Mouse (Mus musculus) hindbrain, embryonic 11.5 days (tissue): ENCODE measurements at regions not wholly inside any gene's neighbourhood (a gene's known extent, or its start where the extent isn't known, plus 50 kb on each side); places are given as distances from the start of the nearest gene placed in this dataset.

Experiments used
- ATAC-seq: fragments of 200-750 bp; cut with Nextera tagmentation; 2 replicates; pipeline ENCODE4 v1.8.0; 2017; ENCODE audit warnings: mild to moderate bottlenecking, moderate TSS enrichment, moderate library complexity; ENCODE audit not compliant: low FRiP score
- DNase-seq: peaks from one replicate; pipeline ENCODE4 v3.0.0-alpha.2; 2015; ENCODE audit warnings: low spot score
- H3K27ac ChIP-seq: fragments of 300-500 bp; sonication (generic); 2 replicates; pipeline ENCODE4 v1.5.1; 2014; ENCODE audit warnings: mild to moderate bottlenecking, low read depth, low read length
- H3K27me3 ChIP-seq: fragments of 300-500 bp; sonication (generic); 2 replicates; pipeline ENCODE4 v1.6.1; 2014; ENCODE audit warnings: mild to moderate bottlenecking, low read length, moderate library complexity, mixed read lengths; ENCODE audit not compliant: control insufficient read depth, insufficient read depth
- H3K36me3 ChIP-seq: fragments of 300-500 bp; sonication (generic); 2 replicates; pipeline ENCODE4 v1.6.1; 2014; ENCODE audit warnings: mild to moderate bottlenecking, low read length, moderate library complexity, mixed read lengths; ENCODE audit not compliant: control insufficient read depth, insufficient read depth
- H3K4me1 ChIP-seq: fragments of 300-500 bp; sonication (generic); replicated peaks from 2 replicates; pipeline ENCODE4 v1.6.1; 2014; ENCODE audit warnings: low read length, mixed read lengths; ENCODE audit not compliant: control insufficient read depth, insufficient read depth
- H3K4me2 ChIP-seq: fragments of 300-500 bp; sonication (generic); replicated peaks from 2 replicates; pipeline ENCODE4 v1.6.1; 2014; ENCODE audit warnings: mild to moderate bottlenecking, low read depth, low read length
- H3K4me3 ChIP-seq: fragments of 300-500 bp; sonication (generic); 2 replicates; pipeline ENCODE4 v1.5.1; 2014; ENCODE audit warnings: low read depth, low read length
- H3K9ac ChIP-seq: fragments of 300-500 bp; sonication (generic); 2 replicates; pipeline ENCODE4 v1.6.1; 2014; ENCODE audit warnings: low read depth, low read length
- H3K9me3 ChIP-seq: fragments of 300-500 bp; sonication (generic); 2 replicates; pipeline ENCODE4 v1.6.1; 2016; ENCODE audit warnings: low read length; ENCODE audit not compliant: control insufficient read depth
- WGBS: fragments of 180-500 bp; shearing (Covaris S2); extraction: QIAGEN DNeasy Blood & Tissue Kit; methylation state at CpG from one replicate; pipeline ENCODE4 v1.1.7; 2014; 5-methylcytosine and 5-hydroxymethylcytosine counted together

DNA sequence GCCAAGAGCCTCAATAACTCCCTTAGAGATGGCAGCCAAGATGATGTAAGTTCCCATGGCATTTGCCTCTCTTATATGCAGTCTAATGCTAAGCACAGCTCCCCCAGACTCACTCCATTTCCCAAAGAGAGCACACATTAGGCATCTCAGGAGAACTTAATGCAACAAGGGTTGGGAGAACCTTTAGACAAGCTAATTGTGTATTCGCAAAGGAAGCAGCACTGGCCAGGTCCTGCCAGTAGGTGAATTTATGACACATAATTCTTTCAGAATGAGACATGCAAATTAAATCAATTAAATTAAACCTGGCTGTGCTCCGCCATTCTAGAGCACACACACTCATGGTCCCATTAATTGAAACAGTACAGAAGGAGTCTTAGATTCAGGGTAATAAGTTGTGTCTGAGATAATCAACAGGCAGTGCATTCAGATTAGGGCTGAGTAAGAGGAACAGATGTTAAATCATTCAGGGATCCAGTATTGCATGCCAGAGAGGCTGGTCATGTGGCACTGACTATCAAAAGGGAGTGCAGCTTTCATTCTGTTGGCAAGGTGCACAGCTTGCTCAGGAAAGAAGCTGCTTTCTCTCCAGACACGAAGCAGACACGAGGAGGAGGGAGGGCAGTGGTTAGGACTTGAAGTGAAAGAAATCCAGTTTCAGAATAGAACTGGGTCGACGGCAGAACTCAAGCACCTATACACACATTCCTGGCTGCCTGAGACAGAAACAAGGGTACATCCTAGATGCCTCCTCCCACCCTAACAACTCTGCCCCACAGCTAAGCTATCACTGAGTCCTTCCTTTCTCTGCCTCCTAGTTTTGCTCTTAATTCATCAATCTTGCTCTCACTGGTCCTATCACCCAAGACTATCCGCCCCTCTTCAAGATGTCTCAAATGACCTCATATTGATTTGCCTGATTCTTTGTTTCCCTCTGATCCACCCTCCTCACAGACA is 630.7 kb upstream of the Adamts9 start:
- Histone ChIP-seq H3K36me3 (no peaks in the 10 kb centered on the region), H3K27ac (no peak overlapping the region), H3K9ac (no peak overlapping the region), H3K27me3 (no peaks in the 10 kb centered on the region), H3K4me2 (no peak overlapping the region), H3K4me1 (no peaks in the 10 kb centered on the region), H3K4me3 (no peak overlapping the region), H3K9me3 (no peaks in the 10 kb centered on the region)
- DNase-seq (no peak), ATAC-seq (no peak)
- 85% methylated on average over 7 of the region's 7 CpGs for WGBS

DNA sequence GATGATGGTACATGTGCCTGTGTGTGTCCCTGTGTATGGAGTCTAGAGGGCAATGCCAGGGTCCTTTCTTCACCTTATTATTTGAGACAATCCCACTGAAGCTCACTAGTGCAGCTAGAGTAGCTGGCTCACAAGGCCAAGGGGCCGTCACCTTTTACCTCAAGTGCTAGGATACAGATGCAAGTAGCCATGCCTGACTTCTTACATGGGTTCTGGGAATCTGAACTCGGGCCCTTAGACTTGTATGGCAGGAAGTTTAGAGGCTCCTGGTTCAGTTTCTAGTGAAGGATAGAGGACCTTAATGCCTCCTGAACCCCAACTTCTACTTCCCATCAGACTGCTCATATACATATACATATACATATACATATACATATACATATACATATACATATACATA is 626.6 kb upstream of the Adamts9 start:
- ATAC-seq, result no peak
- DNase-seq, result no peak
- Histone ChIP-seq H3K4me2 (no peak overlapping the region), H3K27ac (no peak overlapping the region), H3K9ac (no peak overlapping the region), H3K9me3 (no peaks in the 10 kb centered on the region), H3K4me3 (no peak overlapping the region), H3K27me3 (no peaks in the 10 kb centered on the region), H3K4me1 (no peaks in the 10 kb centered on the region), H3K36me3 (no peaks in the 10 kb centered on the region)
- WGBS, result 88% methylated on average over 2 of the region's 2 CpGs

DNA sequence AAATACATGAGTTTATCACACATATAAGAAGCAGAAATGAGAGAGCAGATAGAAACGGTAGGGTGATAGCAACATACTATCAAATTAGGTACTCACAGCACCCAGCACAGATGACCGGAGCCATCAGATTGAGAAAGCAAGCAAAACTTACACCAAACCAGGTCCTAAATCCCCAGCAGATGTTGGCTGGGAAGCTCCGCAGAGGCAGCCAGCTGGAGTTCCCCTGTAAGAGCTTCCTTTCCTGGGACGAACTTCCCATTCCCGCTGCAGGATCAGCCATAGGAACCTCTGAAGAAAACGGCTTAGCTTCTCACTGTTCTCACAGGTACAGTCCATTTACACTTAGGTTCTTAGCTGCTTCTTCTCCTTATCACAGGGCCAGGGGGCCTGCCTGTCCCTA is 625.9 kb upstream of the Adamts9 start:
- no peak for ATAC-seq
- Histone ChIP-seq H3K27ac (no peak overlapping the region), H3K27me3 (no peaks in the 10 kb centered on the region), H3K9me3 (no peaks in the 10 kb centered on the region), H3K36me3 (no peaks in the 10 kb centered on the region), H3K4me1 (no peaks in the 10 kb centered on the region), H3K4me3 (no peak overlapping the region), H3K9ac (no peak overlapping the region), H3K4me2 (no peak overlapping the region)
- WGBS, result 77% methylated on average over 6 of the region's 6 CpGs
- no peak for DNase-seq

DNA sequence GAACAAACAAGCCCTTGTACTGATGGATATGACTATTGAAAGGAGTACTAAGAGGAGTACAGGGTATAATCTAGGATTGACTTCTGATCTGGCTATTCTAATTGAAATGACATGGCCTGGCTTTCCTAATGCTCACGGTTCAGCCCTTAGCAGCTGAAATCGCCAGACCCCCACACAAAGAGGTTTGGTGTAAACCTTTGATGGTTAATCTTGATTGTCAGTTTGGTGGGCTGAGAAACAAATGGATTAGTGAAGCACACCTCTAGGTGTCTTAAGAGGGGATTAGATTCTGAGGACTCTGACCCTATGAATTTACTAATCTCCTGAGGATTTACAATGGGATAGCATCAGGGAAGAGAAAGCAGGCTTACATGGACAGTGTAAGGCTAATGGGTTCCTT is 623.4 kb upstream of the Adamts9 start:
- no peak for ATAC-seq
- H3K36me3 ChIP-seq, result no peaks in the 10 kb centered on the region
- H3K9me3 ChIP-seq, result no peaks in the 10 kb centered on the region
- H3K4me1 ChIP-seq, result no peaks in the 10 kb centered on the region
- 25% methylated on average over 2 of the region's 2 CpGs for WGBS
- H3K27me3 ChIP-seq, result no peaks in the 10 kb centered on the region
- no peak overlapping the region for H3K9ac ChIP-seq
- H3K4me2 ChIP-seq, result no peak overlapping the region
- H3K4me3 ChIP-seq, result no peak overlapping the region
- DNase-seq, result no peak
- no peak overlapping the region for H3K27ac ChIP-seq

DNA sequence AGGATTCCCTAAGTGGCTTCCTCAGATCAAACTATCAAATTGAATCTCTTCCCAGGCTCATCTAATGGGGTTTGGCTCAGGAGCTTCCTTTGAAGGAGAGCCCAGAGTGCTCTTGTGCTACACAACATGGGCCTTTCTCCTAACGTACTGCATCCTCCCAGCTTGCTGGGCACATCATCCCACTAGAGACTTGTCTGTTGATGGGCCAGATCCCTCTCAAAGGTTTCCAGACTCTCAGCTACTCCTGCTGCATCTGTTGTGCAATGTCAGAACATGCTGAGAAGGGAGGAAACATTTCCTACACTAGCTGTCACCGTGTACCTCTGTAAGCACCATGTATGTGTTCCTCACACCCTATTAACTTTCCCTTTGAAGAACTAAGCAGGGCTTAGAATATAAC is 605.0 kb upstream of the Adamts9 start:
- no peak overlapping the region for H3K27ac ChIP-seq
- 87% methylated on average over 2 of the region's 2 CpGs for WGBS
- no peak for ATAC-seq

DNA sequence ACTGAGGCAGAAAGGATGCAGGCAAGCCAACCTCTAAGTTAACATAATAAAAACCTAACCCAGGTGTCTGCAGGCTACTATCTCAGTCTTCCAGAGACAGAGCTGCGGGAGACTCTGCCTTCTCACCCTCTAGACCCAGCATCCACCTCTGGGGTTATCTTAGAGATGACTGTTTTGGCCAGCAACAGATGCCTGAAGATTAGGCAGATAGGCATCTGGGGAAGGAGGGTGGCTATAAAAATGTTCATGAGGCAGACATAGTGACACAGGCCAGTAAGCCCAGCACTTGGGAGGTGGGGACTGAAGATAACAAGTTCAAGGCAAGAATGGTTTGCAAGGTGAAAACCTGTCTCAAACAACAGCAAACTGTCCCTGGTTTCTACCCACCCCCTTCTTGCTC is 601.0 kb upstream of the Adamts9 start:
- Histone ChIP-seq H3K4me2 (no peak overlapping the region), H3K27me3 (no peaks in the 10 kb centered on the region), H3K27ac (no peak overlapping the region), H3K36me3 (no peaks in the 10 kb centered on the region), H3K4me3 (no peak overlapping the region), H3K4me1 (no peaks in the 10 kb centered on the region), H3K9me3 (no peaks in the 10 kb centered on the region), H3K9ac (no peak overlapping the region)
- ATAC-seq (no peak), DNase-seq (no peak)
- 43% methylated on average over 1 of the region's 1 CpGs for WGBS

More for the DNA sequence above, 605.0 kb upstream of the Adamts9 start:
- H3K9me3 ChIP-seq, result no peaks in the 10 kb centered on the region
- no peak overlapping the region for H3K4me2 ChIP-seq
- DNase-seq, result no peak
- no peaks in the 10 kb centered on the region for H3K36me3 ChIP-seq
- no peaks in the 10 kb centered on the region for H3K27me3 ChIP-seq
- no peaks in the 10 kb centered on the region for H3K4me1 ChIP-seq
- H3K9ac ChIP-seq, result no peak overlapping the region
- H3K4me3 ChIP-seq, result no peak overlapping the region

DNA sequence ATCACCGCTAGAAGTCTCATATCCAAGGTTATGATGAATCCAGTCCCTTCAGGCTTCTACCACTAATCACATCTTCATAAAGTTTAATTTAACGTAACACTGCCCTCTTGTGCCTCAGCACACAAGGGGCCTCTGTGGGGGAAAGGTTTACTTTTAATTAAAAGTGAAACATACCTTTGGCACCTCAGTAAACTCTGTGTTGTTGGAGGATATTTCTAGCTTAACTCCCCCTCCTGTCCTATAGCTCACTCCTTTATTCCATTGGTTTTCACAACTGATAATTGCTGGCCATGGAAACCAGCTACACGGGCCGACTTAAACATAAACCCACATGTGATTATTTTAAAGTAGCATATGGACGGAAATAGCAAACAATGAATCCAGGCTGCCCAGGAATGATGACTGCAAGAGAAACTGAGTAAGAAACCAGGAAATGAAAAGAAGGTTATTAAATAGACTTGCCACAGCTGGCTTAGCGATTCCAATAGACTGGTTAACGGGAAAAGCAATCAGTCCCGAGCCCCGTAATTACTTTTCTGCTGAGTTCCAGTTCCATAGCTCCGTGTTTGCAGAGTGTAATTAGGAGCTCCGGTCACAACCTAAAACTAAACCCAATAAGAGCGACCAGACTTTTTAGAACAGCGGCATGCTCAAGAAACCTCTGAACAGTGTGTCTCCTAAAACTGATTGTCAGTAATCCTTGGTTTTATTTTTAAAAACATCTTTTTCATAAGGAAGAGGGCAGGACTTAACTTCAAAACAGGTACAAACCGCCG is 600.2 kb upstream of the Adamts9 start:
- H3K4me3 ChIP-seq, result no peak overlapping the region
- no peak overlapping the region for H3K4me2 ChIP-seq
- no peaks in the 10 kb centered on the region for H3K27me3 ChIP-seq
- H3K27ac ChIP-seq, result no peak overlapping the region
- H3K9me3 ChIP-seq, result no peaks in the 10 kb centered on the region
- ATAC-seq (no peak), DNase-seq (no peak)
- no peak overlapping the region for H3K9ac ChIP-seq
- no peaks in the 10 kb centered on the region for H3K4me1 ChIP-seq
- 68% methylated on average over 15 of the region's 15 CpGs for whole genome bisulfite sequencing
- H3K36me3 ChIP-seq, result no peaks in the 10 kb centered on the region

DNA sequence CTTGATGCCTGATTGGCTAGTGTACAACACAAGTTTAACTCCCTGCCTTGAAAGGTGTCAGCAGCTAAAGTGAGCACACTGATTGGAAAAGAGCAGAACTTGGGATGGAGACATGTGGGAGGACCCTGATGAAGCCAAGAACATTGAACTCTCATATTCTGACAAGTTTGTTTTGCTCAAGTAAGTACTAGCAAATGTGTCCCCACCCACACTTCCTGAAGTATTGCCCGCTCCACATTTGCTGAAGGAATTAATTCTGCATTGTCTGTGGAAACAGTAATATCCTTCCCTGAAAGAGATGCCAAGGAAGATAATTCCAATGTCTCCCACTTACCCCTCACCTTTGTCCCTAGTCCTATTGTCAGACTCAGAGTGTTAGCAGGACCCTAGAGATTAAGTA is 596.3 kb upstream of the Adamts9 start:
- Histone ChIP-seq H3K27ac (no peak overlapping the region), H3K27me3 (no peaks in the 10 kb centered on the region), H3K4me1 (no peaks in the 10 kb centered on the region), H3K4me3 (no peak overlapping the region), H3K36me3 (no peaks in the 10 kb centered on the region), H3K9me3 (no peaks in the 10 kb centered on the region), H3K4me2 (no peak overlapping the region), H3K9ac (no peak overlapping the region)
- no peak for ATAC-seq
- 81% methylated on average over 1 of the region's 1 CpGs for WGBS
- DNase-seq, result no peak
